Mouse (Mus musculus) megakaryocyte, embryonic 14.5 days (primary cell): ENCODE measurements around the gene Syne3.

Source experiments
- FLI1 ChIP-seq: IDR thresholded peaks from 2 replicates; pipeline ENCODE4 v1.6.1; 2012; ENCODE audit warnings: low read length, inconsistent platforms, mixed read lengths
- GATA1 ChIP-seq: IDR thresholded peaks from 3 replicates; pipeline ENCODE4 v1.6.1; 2012; ENCODE audit warnings: mixed read lengths, low read length, inconsistent platforms, borderline replicate concordance

DNA sequence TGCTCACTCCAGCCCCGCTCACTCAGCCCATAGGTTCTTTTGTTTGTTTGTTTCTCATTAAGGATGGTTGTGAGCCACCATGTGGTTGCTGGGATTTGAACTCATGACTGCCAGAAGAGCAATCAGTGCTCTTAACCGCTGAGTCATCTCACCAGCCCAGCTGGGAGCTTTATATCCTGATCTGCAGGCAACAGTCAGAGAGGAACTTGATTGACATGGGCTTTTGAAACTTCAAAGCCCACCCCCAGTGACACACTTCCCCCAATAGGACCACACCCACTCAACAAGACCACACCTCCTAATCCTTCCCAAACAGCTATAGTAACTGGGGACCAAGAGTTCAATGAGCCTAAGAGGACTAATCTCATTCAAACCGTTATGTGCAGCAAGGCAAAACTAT lies 85.1 kb downstream of the Syne3 start:
- TF ChIP-seq GATA1 (no peak), FLI1 (no peak)
